Mouse (Mus musculus) erythroblast, embryonic 14.5 days (primary cell): ENCODE data around the gene Ttyh2.

ENCODE experiments used
- GATA1 ChIP-seq: IDR thresholded peaks from 2 replicates; pipeline ENCODE4 v1.6.1; 2012; ENCODE audit warnings: low read length, inconsistent platforms, mixed read lengths
- TAL1 ChIP-seq: IDR thresholded peaks from 3 replicates; pipeline ENCODE4 v1.6.1; 2012; ENCODE audit warnings: low read length, inconsistent platforms, mixed read lengths

- TF ChIP-seq GATA1 = no peak
- TF ChIP-seq TAL1 = no peak
Measured at GRCm38 (mm10) chr11:114662746-114663362, 12.4 kb upstream of the Ttyh2 start.
